Mouse (Mus musculus) hindbrain, embryonic 11.5 days (tissue): ENCODE data around the gene Urgcp. TPM values are rescaled to one million over a fixed set of nuclear protein-coding genes. Genes with fewer than 3 reads are reported as not detected.
"Not testable (repeated sequence)": the region's sequence is repeated elsewhere in the genome, so short reads cannot be mapped to it uniquely, and the experiment has no call there.

Experiments
- ATAC-seq: fragments of 200-750 bp; cut with Nextera tagmentation; 2 replicates; pipeline ENCODE4 v1.8.0; 2017; ENCODE audit warnings: mild to moderate bottlenecking, moderate TSS enrichment, moderate library complexity; ENCODE audit not compliant: low FRiP score
- DNase-seq: peaks from one replicate; pipeline ENCODE4 v3.0.0-alpha.2; 2015; ENCODE audit warnings: low spot score
- H3K27ac ChIP-seq: fragments of 300-500 bp; sonication (generic); 2 replicates; pipeline ENCODE4 v1.5.1; 2014; ENCODE audit warnings: mild to moderate bottlenecking, low read depth, low read length
- H3K27me3 ChIP-seq: fragments of 300-500 bp; sonication (generic); 2 replicates; pipeline ENCODE4 v1.6.1; 2014; ENCODE audit warnings: mild to moderate bottlenecking, low read length, moderate library complexity, mixed read lengths; ENCODE audit not compliant: control insufficient read depth, insufficient read depth
- H3K36me3 ChIP-seq: fragments of 300-500 bp; sonication (generic); 2 replicates; pipeline ENCODE4 v1.6.1; 2014; ENCODE audit warnings: mild to moderate bottlenecking, low read length, moderate library complexity, mixed read lengths; ENCODE audit not compliant: control insufficient read depth, insufficient read depth
- H3K4me1 ChIP-seq: fragments of 300-500 bp; sonication (generic); replicated peaks from 2 replicates; pipeline ENCODE4 v1.6.1; 2014; ENCODE audit warnings: low read length, mixed read lengths; ENCODE audit not compliant: control insufficient read depth, insufficient read depth
- H3K4me2 ChIP-seq: fragments of 300-500 bp; sonication (generic); replicated peaks from 2 replicates; pipeline ENCODE4 v1.6.1; 2014; ENCODE audit warnings: mild to moderate bottlenecking, low read depth, low read length
- H3K4me3 ChIP-seq: fragments of 300-500 bp; sonication (generic); 2 replicates; pipeline ENCODE4 v1.5.1; 2014; ENCODE audit warnings: low read depth, low read length
- H3K9ac ChIP-seq: fragments of 300-500 bp; sonication (generic); 2 replicates; pipeline ENCODE4 v1.6.1; 2014; ENCODE audit warnings: low read depth, low read length
- H3K9me3 ChIP-seq: fragments of 300-500 bp; sonication (generic); 2 replicates; pipeline ENCODE4 v1.6.1; 2016; ENCODE audit warnings: low read length; ENCODE audit not compliant: control insufficient read depth
- whole genome bisulfite sequencing: fragments of 180-500 bp; shearing (Covaris S2); extraction: QIAGEN DNeasy Blood & Tissue Kit; methylation state at CpG from one replicate; pipeline ENCODE4 v1.1.7; 2014; 5-methylcytosine and 5-hydroxymethylcytosine counted together
- polyA plus RNA-seq: library from polyadenylated mRNA; unstranded; fragments of >200 nt; fragmentation: Nextera tagmentation; extraction: Ambion mirVana; gene quantifications from 2 replicates; pipeline ENCODE4 v1.2.1, GENCODE M21; 2014

Urgcp gene
- polyA plus RNA-seq, result 8.4 and 9.6 TPM in 2 replicates

DNA sequence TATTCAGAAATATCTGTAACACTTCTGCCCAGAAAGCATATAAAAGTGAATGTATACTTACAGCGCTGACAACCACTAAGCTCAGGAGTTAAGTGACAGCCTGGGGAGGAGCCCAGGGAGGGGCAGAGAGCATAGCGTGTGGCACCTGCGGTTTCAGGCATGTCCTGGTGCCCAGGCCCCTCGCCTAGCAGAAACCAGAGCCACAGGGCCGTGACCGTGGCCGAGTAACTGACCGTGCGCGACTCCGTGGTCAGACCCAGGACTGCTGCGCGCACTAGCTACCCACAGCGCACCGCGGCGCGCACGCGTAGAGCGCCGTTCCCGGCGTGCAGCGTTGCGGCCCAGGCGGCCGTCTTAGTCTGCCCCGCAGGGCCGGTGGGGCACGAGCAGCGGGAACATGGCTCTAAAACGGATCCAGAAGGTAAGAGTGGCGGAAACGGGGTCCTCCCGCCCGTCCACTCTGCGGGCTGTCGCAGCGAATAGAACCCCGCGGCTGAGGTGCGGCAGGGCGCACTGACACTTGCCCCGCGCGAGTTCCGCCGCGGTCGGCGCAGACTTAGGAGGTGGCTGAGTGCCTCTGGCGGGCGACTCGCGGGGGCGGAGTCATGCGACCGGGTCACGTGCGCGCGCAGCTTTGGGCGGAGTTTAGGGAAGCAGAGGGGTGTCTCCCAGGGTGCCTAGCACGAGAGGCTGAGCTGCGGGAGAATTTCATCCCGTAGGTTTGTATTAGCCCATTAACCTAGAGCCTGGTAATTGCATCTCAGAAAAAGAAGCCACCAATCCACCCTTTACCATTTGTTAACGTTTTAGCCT is at the start of gene Urgcp:
Urgcp (minus strand) TSS at position 557 of the 813 bp plus-strand sequence.
- Histone ChIP-seq H3K36me3 (no peaks in the 10 kb centered on the region), H3K27me3 (no peaks in the 10 kb centered on the region), H3K4me3 (peak within 1 kb of the TSS; percentile 52), H3K4me2 (peak within 1 kb of the TSS; percentile 78), H3K27ac (peak within 1 kb of the TSS; percentile 85), H3K9ac (peak within 1 kb of the TSS; percentile 79), H3K4me1 (no peaks in the 10 kb centered on the region), H3K9me3 (no peaks in the 10 kb centered on the region)
- DNase-seq (peak; percentile 98), ATAC-seq (peak; percentile 99)
- WGBS, result under 1% methylated on average over 67 of the region's 68 CpGs

DNA sequence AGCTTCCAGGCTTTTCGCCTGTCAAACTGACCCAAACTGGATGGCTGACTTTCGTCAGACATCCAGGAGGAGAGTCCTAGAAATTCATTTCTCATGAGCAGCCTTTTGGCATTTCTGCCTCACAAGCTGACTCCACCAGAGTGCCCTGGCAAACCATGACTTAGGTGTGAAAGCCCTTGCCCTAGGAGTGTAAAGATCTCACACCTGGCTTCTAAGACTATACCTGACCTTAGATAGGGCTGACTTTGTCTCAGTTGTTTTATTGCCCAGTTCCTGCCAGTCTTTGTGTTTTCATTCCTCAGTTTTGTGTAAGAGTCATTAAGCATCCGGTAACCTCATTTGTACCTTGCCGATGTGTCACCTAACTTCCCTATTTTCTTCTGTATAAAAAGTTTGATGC is 47.3 kb upstream of the Urgcp start:
- not testable (repeated sequence) for H3K9me3 ChIP-seq, H3K4me2 ChIP-seq, H3K9ac ChIP-seq, DNase-seq, H3K27me3 ChIP-seq, H3K36me3 ChIP-seq, H3K4me3 ChIP-seq, H3K4me1 ChIP-seq, ATAC-seq, H3K27ac ChIP-seq
- 93% methylated on average over 4 of the region's 4 CpGs for WGBS

DNA sequence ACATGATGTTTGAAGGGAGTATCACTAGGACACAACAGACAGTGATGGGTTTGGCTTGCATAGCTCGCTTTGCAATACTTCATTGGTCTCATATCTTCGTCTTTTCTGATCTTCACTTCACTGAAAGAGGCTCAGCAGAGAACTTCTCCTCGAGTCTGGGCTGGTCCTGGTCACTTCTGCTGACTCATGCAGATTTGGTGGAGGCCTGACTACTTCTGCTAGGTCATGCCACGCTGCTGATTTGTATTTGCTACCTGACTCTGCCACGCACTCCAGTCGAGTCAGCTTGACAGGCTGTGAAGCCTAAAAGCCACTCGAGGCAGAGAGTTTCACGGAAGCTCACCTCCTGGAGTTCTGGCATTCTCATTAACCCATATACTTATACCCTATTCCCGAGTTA is 45.8 kb upstream of the Urgcp start:
- DNase-seq, result no peak
- WGBS, result 81% methylated on average over 9 of the region's 9 CpGs
- H3K27me3 ChIP-seq, result no peaks in the 10 kb centered on the region
- H3K9me3 ChIP-seq, result no peaks in the 10 kb centered on the region
- no peaks in the 10 kb centered on the region for H3K4me1 ChIP-seq
- no peak overlapping the region for H3K4me3 ChIP-seq
- no peak overlapping the region for H3K27ac ChIP-seq
- H3K9ac ChIP-seq, result no peak overlapping the region
- ATAC-seq, result no peak
- no peaks in the 10 kb centered on the region for H3K36me3 ChIP-seq
- no peak overlapping the region for H3K4me2 ChIP-seq

DNA sequence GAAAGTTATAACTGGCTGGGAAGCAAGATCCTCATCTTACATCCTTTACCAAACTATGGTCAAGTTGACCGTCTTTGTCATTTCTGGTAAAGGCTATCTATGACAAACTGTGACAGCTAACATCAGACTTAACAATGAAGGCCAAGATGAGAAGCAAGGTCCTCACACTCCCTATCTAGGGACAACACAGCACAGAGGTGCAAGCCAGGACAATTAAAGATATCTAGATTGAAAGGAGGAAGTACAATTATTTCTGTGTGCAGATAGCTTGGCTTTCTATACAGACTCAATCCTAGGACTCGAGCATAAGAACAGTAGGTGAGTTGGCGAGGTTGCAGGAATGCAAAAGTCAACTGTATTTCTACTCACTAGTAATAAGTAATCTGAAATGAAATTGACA is 43.5 kb upstream of the Urgcp start:
- Histone ChIP-seq H3K4me2 (no peak overlapping the region), H3K27me3 (no peaks in the 10 kb centered on the region), H3K9me3 (no peaks in the 10 kb centered on the region), H3K36me3 (no peaks in the 10 kb centered on the region), H3K4me1 (no peaks in the 10 kb centered on the region), H3K27ac (no peak overlapping the region), H3K4me3 (no peak overlapping the region), H3K9ac (no peak overlapping the region)
- no peak for ATAC-seq
- DNase-seq, result no peak
- 95% methylated on average over 3 of the region's 3 CpGs for WGBS

DNA sequence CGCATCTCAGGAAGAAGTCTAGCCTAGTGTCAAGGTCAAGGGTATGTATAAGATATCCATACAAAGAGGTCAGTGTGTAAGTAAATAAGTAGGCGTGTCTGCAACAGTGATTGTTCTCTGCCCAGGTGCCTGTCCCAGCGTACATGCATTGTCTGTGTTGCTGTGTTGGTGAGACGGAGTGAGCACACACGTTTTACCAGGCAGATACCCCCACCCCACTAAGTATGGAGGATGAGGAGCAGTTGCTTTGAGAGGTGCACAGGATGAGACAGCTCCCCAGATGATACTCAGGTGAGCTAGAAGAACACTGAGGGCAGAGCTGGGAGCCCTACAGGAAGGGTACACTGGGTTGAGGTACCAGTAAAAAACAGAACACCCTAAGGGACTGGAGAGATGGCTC is 42.0 kb upstream of the Urgcp start:
- Histone ChIP-seq H3K9ac (no peak overlapping the region), H3K9me3 (no peaks in the 10 kb centered on the region), H3K36me3 (no peaks in the 10 kb centered on the region), H3K27me3 (no peaks in the 10 kb centered on the region), H3K4me3 (no peak overlapping the region), H3K4me1 (no peaks in the 10 kb centered on the region), H3K4me2 (no peak overlapping the region), H3K27ac (no peak overlapping the region)
- 84% methylated on average over 5 of the region's 5 CpGs for WGBS
- ATAC-seq, result no peak
- DNase-seq, result no peak

DNA sequence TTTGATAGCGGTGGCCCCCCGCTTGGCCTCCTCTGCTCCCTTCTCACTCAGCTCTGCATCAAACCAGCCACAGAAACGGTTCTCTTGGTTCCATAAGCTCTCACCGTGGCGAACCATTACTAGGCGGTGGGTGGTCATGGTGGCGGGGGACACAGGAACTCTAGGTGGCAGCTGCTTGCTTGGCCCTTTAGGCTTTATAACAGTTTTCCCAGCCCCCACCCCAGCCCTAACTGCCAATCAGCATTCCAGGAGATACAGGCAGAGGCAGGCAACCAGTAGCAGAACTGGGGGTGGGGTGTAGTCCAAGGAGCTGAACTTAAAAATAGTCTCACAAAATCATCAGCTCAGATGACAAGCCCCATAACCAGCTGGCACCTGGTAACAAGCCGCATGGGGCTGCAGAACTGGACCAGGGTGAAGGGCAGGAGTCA is 41.4 kb upstream of the Urgcp start, which contains the start of gene Pgam2:
Pgam2 (minus strand) TSS at position 183 of the 431 bp plus-strand sequence.
- no peak within 1 kb of the TSS for H3K4me2 ChIP-seq
- H3K27ac ChIP-seq, result no peak within 1 kb of the TSS
- H3K4me1 ChIP-seq, result no peaks in the 10 kb centered on the region
- H3K36me3 ChIP-seq, result no peaks in the 10 kb centered on the region
- H3K9ac ChIP-seq, result no peak within 1 kb of the TSS
- H3K9me3 ChIP-seq, result no peaks in the 10 kb centered on the region
- no peak within 1 kb of the TSS for H3K4me3 ChIP-seq
- ATAC-seq (no peak; the same call in 1 of the 2 replicates), DNase-seq (peak; percentile 6)
- 46% methylated on average over 8 of the region's 8 CpGs for WGBS
- H3K27me3 ChIP-seq, result no peaks in the 10 kb centered on the region

DNA sequence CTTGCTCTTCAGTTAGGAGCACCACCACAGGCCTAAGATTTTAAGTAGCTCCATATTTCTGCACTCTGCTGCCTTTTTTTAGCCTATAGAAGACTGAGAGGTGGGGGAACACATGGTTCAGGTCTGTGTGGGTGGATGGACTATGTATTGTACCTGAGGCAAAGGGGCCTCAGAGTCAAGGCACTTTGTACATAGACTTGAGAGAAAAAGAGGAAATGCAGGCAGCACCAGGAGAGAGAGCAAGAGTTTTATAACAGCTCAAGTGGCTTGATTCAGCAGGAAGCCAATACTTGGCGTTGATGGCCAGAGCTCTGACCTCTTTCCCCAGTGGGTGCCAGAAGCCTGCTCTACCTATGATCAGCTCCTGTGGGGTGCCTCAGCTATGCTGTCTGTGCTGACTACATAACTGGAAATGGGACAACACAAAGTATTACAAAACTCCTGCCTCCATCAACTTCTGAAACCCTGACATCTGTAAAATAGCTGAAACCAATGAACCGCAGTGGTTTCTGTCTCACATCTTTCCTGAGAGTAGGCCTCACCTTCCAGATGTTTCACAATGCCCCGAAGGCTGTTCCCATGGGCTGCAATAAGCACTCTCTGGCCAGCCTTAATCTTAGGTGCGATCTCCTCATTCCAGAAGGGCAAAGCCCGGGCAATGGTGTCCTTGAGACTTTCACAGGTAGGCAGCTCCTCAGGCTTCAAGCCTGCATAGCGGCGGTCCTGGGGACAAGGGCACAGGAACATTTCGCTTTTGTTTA is 40.5 kb upstream of the Urgcp start:
- WGBS, result 79% methylated on average over 8 of the region's 8 CpGs
- ATAC-seq, result peak; percentile 22; the same call in 1 of the 2 replicates

DNA sequence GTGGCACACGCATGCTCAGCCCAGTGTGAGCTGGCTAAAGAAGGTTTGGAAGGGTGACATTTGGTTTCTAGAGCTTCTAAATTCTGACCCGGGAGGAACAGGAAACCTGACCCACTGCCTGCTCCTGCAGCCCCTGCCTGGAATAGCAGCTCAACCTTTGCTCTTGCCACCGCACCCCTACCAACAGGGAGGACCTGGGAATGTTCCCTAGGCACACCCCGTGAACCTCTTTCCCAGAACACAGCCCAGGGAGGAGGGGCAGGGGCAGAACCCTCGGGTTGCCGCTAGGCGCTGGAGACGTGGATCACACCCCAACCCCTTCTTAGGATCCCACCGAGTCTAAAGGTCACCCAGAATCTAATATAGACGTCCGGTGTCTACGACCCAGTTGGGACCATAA is 39.8 kb upstream of the Urgcp start:
- no peaks in the 10 kb centered on the region for H3K4me1 ChIP-seq
- no peaks in the 10 kb centered on the region for H3K27me3 ChIP-seq
- peaks cover 6% of the 10 kb centered on the region; the same call in 1 of the 2 replicates for H3K36me3 ChIP-seq
- no peaks in the 10 kb centered on the region for H3K9me3 ChIP-seq
- H3K27ac ChIP-seq, result no peak overlapping the region
- DNase-seq, result no peak
- H3K4me3 ChIP-seq, result no peak overlapping the region
- no peak for ATAC-seq
- no peak overlapping the region for H3K9ac ChIP-seq
- WGBS, result 65% methylated on average over 12 of the region's 12 CpGs
- no peak overlapping the region for H3K4me2 ChIP-seq

More for the DNA sequence above, 40.5 kb upstream of the Urgcp start:
- Histone ChIP-seq H3K9ac (no peak overlapping the region), H3K4me1 (no peaks in the 10 kb centered on the region), H3K4me2 (no peak overlapping the region), H3K9me3 (no peaks in the 10 kb centered on the region), H3K27ac (no peak overlapping the region), H3K27me3 (no peaks in the 10 kb centered on the region), H3K4me3 (no peak overlapping the region), H3K36me3 (0 out of 2 replicates have a peak, but pooled peaks cover 4% of the 10 kb centered on the region)
- DNase-seq, result no peak
